Comparison of ENCODE assay signal across 8 mouse cellular contexts in the genomic region with DNA sequence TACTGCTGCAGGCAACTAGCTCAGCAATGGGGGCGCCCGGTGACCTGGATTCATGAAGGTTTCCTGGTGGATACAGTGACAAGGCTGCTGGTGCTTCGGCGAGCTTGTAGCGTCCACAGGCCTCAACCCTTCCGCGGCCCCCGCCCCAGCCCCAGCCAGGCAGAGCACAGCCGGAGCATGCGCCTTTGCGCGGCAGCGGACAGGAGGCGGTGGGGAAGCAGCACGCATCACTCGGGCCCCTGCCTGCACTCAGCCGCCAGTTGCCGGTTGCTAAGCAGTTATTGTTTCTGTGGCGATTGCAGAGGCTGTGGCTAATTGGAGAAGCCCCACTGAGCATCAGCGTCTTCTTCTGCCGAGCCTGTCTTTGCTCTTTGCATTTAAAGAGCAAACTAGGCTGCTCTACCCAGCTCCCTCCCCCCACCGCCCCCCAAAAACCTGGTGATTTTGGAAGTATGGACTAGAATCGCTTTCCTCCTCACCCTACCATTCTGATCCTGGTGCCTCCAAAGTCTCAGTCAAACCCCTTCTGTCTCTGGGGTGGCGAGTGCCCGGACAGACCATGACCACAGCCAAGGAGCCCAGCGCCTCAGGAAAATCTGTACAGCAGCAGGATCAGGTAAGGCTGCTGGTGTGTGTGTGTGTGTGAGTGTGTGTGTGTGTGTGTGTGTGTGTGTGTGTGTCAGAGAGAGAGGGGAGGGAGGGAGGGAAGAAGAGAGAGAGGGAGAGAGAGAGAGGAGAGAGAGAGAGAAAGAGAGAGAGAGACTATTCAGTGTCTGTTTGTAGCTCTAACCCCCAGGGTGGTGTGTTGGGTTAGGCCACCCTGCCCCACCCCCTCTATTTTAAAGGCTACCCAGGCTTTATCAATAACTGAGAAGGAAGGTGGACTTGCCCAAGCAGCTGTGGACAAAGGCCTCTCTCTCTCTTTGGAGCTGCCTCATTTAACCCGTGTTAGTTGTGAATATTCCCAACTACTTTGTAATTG.
A peak's percentile ranks its signal among the peaks of the same experiment; 100 is the strongest.
DNase-seq lines count a peak whose midpoint lies in the region; ATAC-seq and TF ChIP-seq lines count a peak whose summit lies in the region.

No protein-coding gene starts in this region.

- no peak overlapping the region for H3K27ac ChIP-seq in lung, embryonic 15.5 days
- peak overlapping the region; percentile 70 for H3K27ac ChIP-seq in embryonic facial prominence, embryonic 10.5 days (replicated peaks)
- H3K27ac ChIP-seq in hindbrain, postnatal 0 days = peak overlapping the region; percentile 86
- H3K27ac ChIP-seq in limb, embryonic 15.5 days = no peak overlapping the region

- WGBS in lung, embryonic 15.5 days = 10% methylated on average over 27 of the region's 27 CpGs
- 6% methylated on average over 27 of the region's 27 CpGs for WGBS in embryonic facial prominence, embryonic 10.5 days
- WGBS in hindbrain, postnatal 0 days = 1% methylated on average over 26 of the region's 27 CpGs
- 10% methylated on average over 27 of the region's 27 CpGs for WGBS in limb, embryonic 15.5 days

- TF ChIP-seq CTCF in hindbrain, postnatal 0 days (IDR thresholded peaks at IDR 0.05; ENCODE audit: low read depth) = peak; percentile 35; the same call in 1 of the 2 replicates

- no peak for ATAC-seq in lung, embryonic 15.5 days (ENCODE audit: borderline replicate concordance, extremely low read depth, low FRiP score, low TSS enrichment)
- ATAC-seq in hindbrain, postnatal 0 days = peak; percentile 92
- ATAC-seq in limb, embryonic 15.5 days (ENCODE audit: insufficient number of reproducible peaks, low FRiP score, low TSS enrichment, low read depth) = no peak
- ATAC-seq in erythroid progenitor cell, adult 5-6 weeks (replicated peaks; ENCODE audit: low FRiP score, poor library complexity, severe bottlenecking) = no peak

- no peak overlapping the region for H3K9ac ChIP-seq in lung, embryonic 15.5 days
- H3K9ac ChIP-seq in hindbrain, postnatal 0 days (replicated peaks; ENCODE audit: low read length) = peak overlapping the region; percentile 57
- no peak overlapping the region for H3K9ac ChIP-seq in limb, embryonic 15.5 days

- no peaks in the 10 kb centered on the region for H3K9me3 ChIP-seq in lung, embryonic 15.5 days
- no peaks in the 10 kb centered on the region for H3K9me3 ChIP-seq in embryonic facial prominence, embryonic 10.5 days
- no peaks in the 10 kb centered on the region for H3K9me3 ChIP-seq in hindbrain, postnatal 0 days (ENCODE audit: low read length)
- no peaks in the 10 kb centered on the region for H3K9me3 ChIP-seq in limb, embryonic 15.5 days

- no peaks in the 10 kb centered on the region for H3K36me3 ChIP-seq in lung, embryonic 15.5 days
- no peaks in the 10 kb centered on the region for H3K36me3 ChIP-seq in embryonic facial prominence, embryonic 10.5 days (replicated peaks)
- H3K36me3 ChIP-seq in hindbrain, postnatal 0 days (ENCODE audit: insufficient read depth, low read length) = no peaks in the 10 kb centered on the region
- no peaks in the 10 kb centered on the region for H3K36me3 ChIP-seq in limb, embryonic 15.5 days

- DNase-seq in lung, postnatal 36 days = no peak
- peak; percentile 77 for DNase-seq in embryonic facial prominence, embryonic 10.5 days (ENCODE audit: low spot score)
- DNase-seq in hindbrain, postnatal 0 days (ENCODE audit: low spot score) = peak; percentile 87
- peak; percentile 71 for DNase-seq in right cerebral cortex, postnatal 4 days
- DNase-seq in adrenal gland, adult (ENCODE audit: inconsistent age in 2 of 2, low spot score in 1 of 2) = no peak

- no peaks in the 10 kb centered on the region for H3K4me1 ChIP-seq in lung, embryonic 15.5 days
- H3K4me1 ChIP-seq in embryonic facial prominence, embryonic 10.5 days = peaks cover 10% of the 10 kb centered on the region
- peaks cover 27% of the 10 kb centered on the region for H3K4me1 ChIP-seq in hindbrain, postnatal 0 days (ENCODE audit: insufficient read depth, low read length)
- no peaks in the 10 kb centered on the region for H3K4me1 ChIP-seq in limb, embryonic 15.5 days

- 0 out of 2 replicates have a peak overlapping the region, but pooled peaks have one; percentile 10 for H3K4me2 ChIP-seq in lung, embryonic 15.5 days
- H3K4me2 ChIP-seq in hindbrain, postnatal 0 days (ENCODE audit: low read depth, low read length) = peak overlapping the region; percentile 74
- H3K4me2 ChIP-seq in limb, embryonic 15.5 days = peak overlapping the region; percentile 46

- no peaks in the 10 kb centered on the region for H3K27me3 ChIP-seq in lung, embryonic 15.5 days
- H3K27me3 ChIP-seq in embryonic facial prominence, embryonic 10.5 days (replicated peaks; ENCODE audit: low read depth, poor library complexity, severe bottlenecking) = peaks cover 6% of the 10 kb centered on the region
- no peaks in the 10 kb centered on the region for H3K27me3 ChIP-seq in hindbrain, postnatal 0 days (ENCODE audit: insufficient read depth, low read length)
- no peaks in the 10 kb centered on the region for H3K27me3 ChIP-seq in limb, embryonic 15.5 days

- H3K4me3 ChIP-seq in lung, embryonic 15.5 days = no peak overlapping the region
- peak overlapping the region; percentile 51 for H3K4me3 ChIP-seq in embryonic facial prominence, embryonic 10.5 days
- H3K4me3 ChIP-seq in hindbrain, postnatal 0 days (ENCODE audit: low read length) = peak overlapping the region; percentile 45
- peak overlapping the region; percentile 27 for H3K4me3 ChIP-seq in limb, embryonic 15.5 days

Comparison
In these comparisons a context has a peak if more than half of its experiments do, and no peak if none do; other contexts are left out.
1. H3K27ac ChIP-seq: peak in embryonic facial prominence, embryonic 10.5 days (single experiment) and hindbrain, postnatal 0 days (single experiment); none in lung, embryonic 15.5 days (single experiment) and limb, embryonic 15.5 days (single experiment).
2. H3K4me2 ChIP-seq: peak in every context shown above with its lines; median percentile 74 in hindbrain, postnatal 0 days; 46 in limb, embryonic 15.5 days; 10 in lung, embryonic 15.5 days.
3. DNase-seq: peak in embryonic facial prominence, embryonic 10.5 days (single experiment), hindbrain, postnatal 0 days (single experiment) and right cerebral cortex, postnatal 4 days (single experiment); none in lung, postnatal 36 days (single experiment) and adrenal gland, adult (0 of 2).